10 mouse cellular contexts compared by ENCODE assay signal in genomic region chr5:76998416-76998815, GRCm38 (mm10). TPM values are rescaled to one million over a fixed set of nuclear protein-coding genes. Genes with fewer than 3 reads are reported as not detected.
DNase-seq lines count a peak whose midpoint lies in the region; ATAC-seq and TF ChIP-seq lines count a peak whose summit lies in the region.
"Had no signal": no experiment of that assay in that cellular context is flagged by ENCODE, and none has a peak within 500 bp of the region (broad histone marks: within the 10 kb centered on the region; RNA-seq: fewer than 3 reads in every experiment).

No protein-coding gene starts in this region.

- peaks cover 31% of the 10 kb centered on the region for H3K36me3 ChIP-seq in midbrain, embryonic 16.5 days (ENCODE audit: control insufficient read depth, insufficient read depth, low read length)

- DNase-seq in cerebellum, adult 8-10 months, result no peak
- DNase-seq in layer of hippocampus, adult 2 months (ENCODE audit: low spot score in 2 of 2), result peak; percentile 29 to 39
- no peak for DNase-seq in layer of hippocampus, adult 9-10 months (ENCODE audit: low spot score)
- peak; percentile 44 for DNase-seq in c-Kit-positive CD71-positive TER-119-positive erythroid progenitor cells, embryonic 14.5 days (ENCODE audit: low spot score)
- DNase-seq in testis, postnatal 10 days (ENCODE audit: low spot score), result no peak
- DNase-seq in layer of hippocampus, postnatal 25 days (ENCODE audit: extremely low spot score in 1 of 2, low spot score in 1 of 2), result no peak
- DNase-seq: liver, embryonic 13.5 days had no signal

- no peak overlapping the region for H3K9ac ChIP-seq in midbrain, embryonic 16.5 days (ENCODE audit: low read depth, low read length)
- H3K9ac ChIP-seq: liver, embryonic 13.5 days; stomach, embryonic 15.5 days had no signal

- 45% methylated on average over 5 of the region's 5 CpGs for WGBS in midbrain, embryonic 16.5 days

- no peaks in the 10 kb centered on the region for H3K27me3 ChIP-seq in midbrain, embryonic 16.5 days (ENCODE audit: control insufficient read depth, insufficient read depth, low read depth, low read length)
- H3K27me3 ChIP-seq: liver, embryonic 13.5 days; stomach, embryonic 15.5 days had no signal

- TF ChIP-seq CTCF in layer of hippocampus, adult 2 months (conservative IDR thresholded peaks at IDR 0.05), result peak; percentile 80

- H3K4me3 ChIP-seq in layer of hippocampus, adult 2 months, result no peak overlapping the region
- no peak overlapping the region for H3K4me3 ChIP-seq in midbrain, embryonic 16.5 days (ENCODE audit: low read depth, low read length)
- H3K4me3 ChIP-seq: liver, embryonic 13.5 days; stomach, embryonic 15.5 days had no signal

- ATAC-seq in cerebellum, adult (ENCODE audit: insufficient number of reproducible peaks, low FRiP score, low TSS enrichment), result peak; percentile 52; the same call in 1 of the 2 replicates
- ATAC-seq in midbrain, embryonic 16.5 days, result peak; percentile 36; the same call in 1 of the 2 replicates

- no peak overlapping the region for H3K27ac ChIP-seq in layer of hippocampus, adult 2 months
- H3K27ac ChIP-seq in midbrain, embryonic 16.5 days (ENCODE audit: low read length), result no peak overlapping the region
- H3K27ac ChIP-seq: liver, embryonic 13.5 days; stomach, embryonic 15.5 days had no signal

- no peak overlapping the region for H3K4me2 ChIP-seq in midbrain, embryonic 16.5 days (ENCODE audit: low read length)
- H3K4me2 ChIP-seq: liver, embryonic 13.5 days; stomach, embryonic 15.5 days had no signal

- H3K9me3 ChIP-seq in midbrain, embryonic 16.5 days (replicated peaks; ENCODE audit: control insufficient read depth, low read length, poor library complexity, severe bottlenecking), result no peaks in the 10 kb centered on the region
- H3K9me3 ChIP-seq: liver, embryonic 13.5 days; stomach, embryonic 15.5 days had no signal

- no peaks in the 10 kb centered on the region for H3K4me1 ChIP-seq in midbrain, embryonic 16.5 days (ENCODE audit: control insufficient read depth, insufficient read depth, low read length)
- H3K4me1 ChIP-seq: stomach, embryonic 15.5 days had no signal

RNA-seq across cellular contexts. Expression of gene Arl9, which starts 5.4 kb away (rescaled TPM):
- total RNA-seq in layer of hippocampus, adult 2 months (2021), result 1 to 10 TPM in 1 of 2 experiments, not detected in 1; 1.0 TPM
- 0.44 TPM in 1 of 2 replicates, not detected in the other for polyA plus RNA-seq in midbrain, embryonic 16.5 days (2015; fragmentation: Nextera tagmentation; extraction: Ambion mirVana)
- not detected for total RNA-seq in layer of hippocampus, postnatal 25 days (2021)
- polyA plus RNA-seq: liver, embryonic 13.5 days had no signal

RNA-seq across cellular contexts. Expression of gene Thegl, which starts 17.4 kb away (rescaled TPM):
- 1 to 10 TPM; 1.4 to 1.6 TPM for total RNA-seq in layer of hippocampus, adult 2 months (2021)
- polyA plus RNA-seq in midbrain, embryonic 16.5 days (2015; fragmentation: Nextera tagmentation; extraction: Ambion mirVana), result 0.85 and 0.89 TPM in 2 replicates
- 1 to 10 TPM in 1 of 2 experiments, under 1 TPM in 1; 0.59 to 1.6 TPM for total RNA-seq in layer of hippocampus, postnatal 25 days (2021)

RNA-seq across cellular contexts. Expression of gene Srp72, which starts 23.9 kb away (rescaled TPM):
- total RNA-seq in layer of hippocampus, adult 2 months (2021), result 100 to 1,000 TPM; 104 to 111 TPM
- 91.4 and 92.4 TPM in 2 replicates for polyA plus RNA-seq in midbrain, embryonic 16.5 days (2015; fragmentation: Nextera tagmentation; extraction: Ambion mirVana)
- 100 to 1,000 TPM; 107 to 108 TPM for total RNA-seq in layer of hippocampus, postnatal 25 days (2021)

RNA-seq across cellular contexts. Expression of gene Ppat, which starts 47.0 kb away (rescaled TPM):
- 10 to 100 TPM; 15.7 to 17.8 TPM for total RNA-seq in layer of hippocampus, adult 2 months (2021)
- 9.7 and 10.4 TPM in 2 replicates for polyA plus RNA-seq in midbrain, embryonic 16.5 days (2015; fragmentation: Nextera tagmentation; extraction: Ambion mirVana)
- 10 to 100 TPM; 14.3 to 18.1 TPM for total RNA-seq in layer of hippocampus, postnatal 25 days (2021)

RNA-seq across cellular contexts. Expression of gene Paics, which starts 47.3 kb away (rescaled TPM):
- total RNA-seq in layer of hippocampus, adult 2 months (2021), result 10 to 100 TPM; 90.4 to 92.5 TPM
- 150 and 163 TPM in 2 replicates for polyA plus RNA-seq in midbrain, embryonic 16.5 days (2015; fragmentation: Nextera tagmentation; extraction: Ambion mirVana)
- total RNA-seq in layer of hippocampus, postnatal 25 days (2021), result 10 to 100 TPM; 88.6 to 96.3 TPM

Comparison
In these comparisons a context has a peak if more than half of its experiments do, and no peak if none do; other contexts are left out.
1. DNase-seq: peak in layer of hippocampus, adult 2 months (2 of 2) and c-Kit-positive CD71-positive TER-119-positive erythroid progenitor cells, embryonic 14.5 days (single experiment); none in cerebellum, adult 8-10 months (single experiment), layer of hippocampus, adult 9-10 months (single experiment), testis, postnatal 10 days (single experiment) and layer of hippocampus, postnatal 25 days (0 of 2).